Mouse (Mus musculus) cerebellum, adult 11-12 months (tissue): Measurements from ENCODE around the gene Lgi4.

Experiments used
- DNase-seq: peaks from one replicate; pipeline ENCODE4 v3.0.0; 2022

Gene Lgi4

GRCm38 (mm10) chr7:31077885-31078445, 18.8 kb downstream of the Lgi4 start:
- DNase-seq = no peak

DNA sequence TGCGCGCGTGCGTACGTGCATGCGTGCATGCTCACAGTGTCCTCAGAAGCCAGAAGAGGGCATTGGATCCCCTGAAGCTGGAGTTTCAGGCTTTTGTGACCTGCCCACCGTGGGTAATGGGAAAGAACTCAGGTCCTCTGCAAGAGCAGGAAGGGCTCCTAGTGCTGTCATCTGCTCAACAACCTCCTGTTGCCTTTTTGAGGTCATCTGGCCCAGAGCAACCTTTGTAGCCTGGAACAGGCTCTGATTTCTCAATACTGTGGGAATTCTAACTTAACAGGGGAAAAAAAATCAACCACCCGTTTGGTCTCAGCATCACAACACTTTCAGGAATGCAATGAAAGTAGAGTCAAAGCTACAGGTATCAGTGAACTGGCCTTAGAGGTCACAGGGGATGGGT, 20.5 kb downstream of the Lgi4 start:
- no peak for DNase-seq

GRCm38 (mm10) chr7:31080611-31081010, 21.5 kb downstream of the Lgi4 start:
- DNase-seq = no peak

DNA sequence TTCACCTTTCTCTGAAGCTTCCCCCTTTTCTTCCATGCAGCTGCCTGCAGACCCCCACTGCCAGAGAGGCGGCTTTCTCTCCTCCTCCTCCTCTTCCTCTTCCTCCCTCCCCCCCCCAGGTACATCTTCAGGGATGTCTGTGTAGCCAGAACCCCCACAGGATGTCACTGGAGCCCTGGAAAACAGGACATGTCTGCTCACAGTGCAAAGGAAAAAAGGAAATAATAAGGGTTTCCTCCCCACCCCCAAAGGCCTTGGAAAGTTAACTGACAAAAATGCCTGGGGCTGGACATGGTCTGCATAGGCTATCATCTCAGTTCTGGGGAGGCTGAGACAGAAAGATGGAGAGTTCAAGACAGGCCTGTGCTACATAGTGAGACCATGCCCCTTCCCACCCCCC, 22.0 kb downstream of the Lgi4 start:
- peak; percentile 58 for DNase-seq

DNA sequence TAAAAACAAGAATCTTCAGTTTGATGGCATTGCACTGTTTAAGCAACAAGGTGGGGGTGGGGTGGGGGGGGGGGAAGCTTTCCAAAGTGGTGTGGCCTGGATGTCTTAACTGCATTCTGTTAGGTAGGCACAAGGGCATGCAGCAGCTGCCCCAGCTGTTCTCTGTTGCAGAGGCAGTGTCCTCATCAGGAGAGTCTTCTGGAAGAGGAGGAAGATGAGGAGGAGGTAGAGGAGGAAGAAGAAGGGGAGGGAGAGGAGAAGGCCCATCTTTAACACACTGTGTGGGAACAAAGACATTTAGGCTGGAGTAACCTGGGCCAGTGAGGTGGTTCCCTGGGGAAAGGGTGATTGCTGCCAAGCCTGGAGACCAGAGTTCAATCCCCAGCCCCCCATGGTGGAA, 23.0 kb downstream of the Lgi4 start:
- no peak for DNase-seq

DNA sequence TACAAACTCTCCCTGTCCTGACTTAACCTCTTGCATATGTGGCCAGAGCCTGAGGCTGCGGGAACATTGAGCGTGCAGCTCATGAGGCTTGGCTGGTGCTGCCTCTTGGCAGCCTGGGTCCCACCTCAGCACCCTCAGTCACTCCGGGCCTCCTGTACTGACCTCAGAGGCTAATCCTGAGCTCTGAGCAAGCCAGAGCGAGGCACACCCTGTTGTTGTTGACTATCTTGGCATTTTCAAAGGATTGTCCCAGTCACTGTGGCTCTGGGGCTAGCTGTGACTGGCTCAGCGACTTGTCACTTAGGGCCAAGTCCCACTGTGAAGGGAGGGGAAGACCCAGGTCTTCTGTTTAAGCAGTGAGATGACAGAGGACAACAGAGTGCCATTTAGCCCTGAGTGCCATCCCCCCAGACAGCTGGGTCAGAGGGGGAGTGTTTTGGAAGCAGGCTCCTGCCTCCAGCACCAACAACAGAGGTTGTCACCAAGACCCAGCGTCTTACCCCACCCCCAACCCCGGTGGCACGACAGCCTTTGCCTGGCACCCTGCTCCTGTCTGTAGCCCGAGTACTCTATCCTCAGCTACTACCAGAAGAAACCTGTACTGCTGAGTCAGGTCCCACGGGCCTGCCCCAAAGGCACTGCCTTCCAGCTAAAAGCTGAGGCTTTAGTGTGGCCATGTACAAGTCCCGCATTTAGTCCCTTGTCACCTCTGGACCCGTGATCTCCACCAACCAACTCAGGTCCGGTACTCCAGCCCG, 23.9 kb downstream of the Lgi4 start:
- DNase-seq = peak; percentile 76

DNA sequence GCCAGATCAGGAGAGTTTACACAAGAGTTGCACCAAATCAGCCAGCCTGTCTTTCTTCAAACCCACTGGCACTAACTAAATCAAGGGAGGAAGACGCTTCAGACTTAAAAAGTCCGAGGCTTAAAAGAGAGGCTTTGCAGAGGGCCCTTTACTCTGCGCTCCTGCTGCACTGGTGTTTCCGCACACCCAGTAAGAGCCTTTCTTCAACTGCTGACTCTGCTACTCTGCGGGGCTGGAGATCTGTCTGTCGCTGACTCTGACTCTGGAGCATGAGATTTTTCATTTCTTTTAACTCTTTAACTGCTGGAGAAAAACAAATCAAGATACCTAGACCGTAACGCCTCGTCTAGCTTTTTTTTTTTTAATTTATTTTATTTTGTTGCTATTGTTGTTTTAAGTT, 25.0 kb downstream of the Lgi4 start:
- no peak for DNase-seq

GRCm38 (mm10) chr7:31085171-31085570, 26.0 kb downstream of the Lgi4 start:
- DNase-seq = no peak

GRCm38 (mm10) chr7:31086175-31086755, 27.1 kb downstream of the Lgi4 start:
- no peak for DNase-seq

- DNase-seq = no peak
These were observed 28.1 kb downstream of the Lgi4 start for GRCm38 (mm10) chr7:31087262-31087661.

DNA sequence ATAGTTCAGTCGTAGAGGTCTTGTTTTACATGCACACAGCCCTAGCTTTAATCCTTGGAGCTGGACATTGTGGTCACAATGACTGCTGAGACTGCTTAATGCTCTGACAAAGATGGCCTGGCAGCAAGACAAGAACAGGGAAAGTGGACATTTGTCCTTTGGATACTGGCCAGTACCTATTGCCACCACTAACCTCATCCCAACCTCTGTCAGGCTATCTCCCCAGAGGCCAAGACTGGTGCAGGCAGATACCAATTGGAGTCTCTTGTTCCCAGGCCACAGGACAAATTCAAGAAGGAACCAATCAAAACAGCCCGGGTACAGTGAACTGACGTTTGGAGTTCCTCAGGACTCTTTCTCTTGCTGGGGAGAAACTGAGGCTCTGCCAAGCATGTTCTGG, 29.1 kb downstream of the Lgi4 start:
- no peak for DNase-seq

GRCm38 (mm10) chr7:31089721-31090120, 30.6 kb downstream of the Lgi4 start:
- DNase-seq = no peak

DNA sequence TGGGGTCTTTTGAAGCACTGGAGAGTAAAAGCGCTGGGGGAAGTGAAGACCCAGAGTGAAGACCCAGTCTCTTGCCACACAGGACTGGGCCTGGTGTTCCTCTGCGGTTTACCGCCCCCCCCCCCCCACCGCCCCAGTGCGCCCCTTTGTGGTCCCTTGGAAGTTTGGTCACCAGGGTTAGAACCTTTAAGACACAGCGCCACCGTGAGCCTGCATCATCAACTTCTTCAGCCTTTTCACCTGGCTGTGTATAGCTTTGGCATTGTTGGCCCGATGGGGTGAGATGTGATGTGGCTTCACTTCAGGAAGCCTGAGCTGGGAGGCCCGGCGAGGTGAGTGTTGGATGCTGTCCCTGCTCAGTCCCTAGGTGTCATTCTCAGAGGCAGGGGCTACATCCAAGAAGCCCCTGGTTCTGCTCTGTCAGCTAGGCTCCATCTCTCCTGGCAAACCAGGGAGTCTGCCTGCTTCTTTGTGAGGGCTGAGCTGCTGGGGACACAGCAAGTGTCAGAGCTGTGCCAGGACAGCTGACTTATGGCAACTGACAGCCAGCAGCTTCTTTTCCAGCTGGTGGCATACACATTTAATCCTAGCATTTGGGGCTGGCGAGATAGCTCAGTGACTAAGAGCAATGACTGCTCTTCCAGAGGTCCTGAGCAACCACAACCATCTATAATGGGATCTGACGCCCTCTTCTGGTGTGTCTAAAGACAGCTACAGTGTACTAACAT, 35.8 kb downstream of the Lgi4 start:
- DNase-seq = no peak

- no peak for DNase-seq
These were observed 37.9 kb downstream of the Lgi4 start for GRCm38 (mm10) chr7:31096892-31097564.

- DNase-seq = peak; percentile 85
These were observed 38.6 kb downstream of the Lgi4 start for GRCm38 (mm10) chr7:31097583-31098248.

- DNase-seq = no peak
These were observed 39.8 kb downstream of the Lgi4 start for GRCm38 (mm10) chr7:31098697-31099611.

DNA sequence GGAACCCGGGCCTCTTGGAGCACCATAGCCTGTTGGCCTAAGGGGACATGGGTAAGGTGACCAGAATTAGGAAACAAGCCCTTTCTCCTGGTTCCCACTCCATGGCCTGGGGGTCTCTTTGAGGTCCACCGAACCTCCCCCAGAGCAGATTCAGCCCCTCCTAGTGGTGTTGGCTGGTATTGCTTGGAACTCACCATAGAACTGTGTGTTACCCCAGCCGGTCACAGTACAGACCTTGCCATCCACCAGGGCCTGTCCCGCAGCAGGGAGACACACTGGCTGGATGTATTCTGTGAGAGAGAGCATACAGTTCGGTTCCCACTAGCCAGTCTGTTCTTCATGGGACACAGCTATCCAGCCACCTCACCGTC, 40.5 kb downstream of the Lgi4 start:
- DNase-seq = no peak

GRCm38 (mm10) chr7:31100786-31101185, 41.6 kb downstream of the Lgi4 start:
- DNase-seq = no peak

DNA sequence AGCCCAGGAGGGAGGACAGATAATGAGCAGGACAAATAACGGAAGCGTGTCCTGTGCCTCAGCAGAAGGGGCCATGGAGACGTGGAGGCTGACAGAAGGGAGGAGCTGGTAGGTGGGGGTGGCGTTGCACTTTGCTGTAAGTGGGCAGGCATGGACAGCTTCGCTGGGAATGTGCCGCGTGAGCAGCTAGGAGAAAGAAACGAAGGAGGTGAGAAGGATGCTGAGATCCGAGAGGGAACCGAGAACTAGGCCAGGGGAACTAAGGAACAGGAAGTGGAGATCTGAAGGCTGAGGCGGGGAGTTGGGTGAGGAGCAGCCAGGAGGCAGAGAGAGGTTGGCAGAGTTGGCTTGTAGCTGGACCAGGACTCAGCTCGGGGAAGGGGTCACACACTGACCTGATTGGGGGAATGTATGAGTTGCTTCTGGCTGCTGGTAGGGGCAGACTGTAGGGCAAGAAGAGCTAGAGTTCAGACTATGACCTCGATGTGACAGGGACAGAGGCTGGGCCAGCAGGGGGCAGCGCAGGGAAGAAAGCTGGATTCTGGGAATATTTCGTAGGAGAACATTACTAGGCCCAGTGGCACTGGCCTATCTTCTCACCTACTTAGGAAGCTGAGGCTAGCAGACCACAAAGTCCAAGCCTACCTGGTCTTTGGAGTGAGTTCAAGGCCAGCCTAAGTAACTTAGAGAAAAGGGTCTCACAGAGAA, 46.1 kb downstream of the Lgi4 start:
- DNase-seq = no peak

GRCm38 (mm10) chr7:31106166-31106565, 47.0 kb downstream of the Lgi4 start:
- DNase-seq = no peak

DNA sequence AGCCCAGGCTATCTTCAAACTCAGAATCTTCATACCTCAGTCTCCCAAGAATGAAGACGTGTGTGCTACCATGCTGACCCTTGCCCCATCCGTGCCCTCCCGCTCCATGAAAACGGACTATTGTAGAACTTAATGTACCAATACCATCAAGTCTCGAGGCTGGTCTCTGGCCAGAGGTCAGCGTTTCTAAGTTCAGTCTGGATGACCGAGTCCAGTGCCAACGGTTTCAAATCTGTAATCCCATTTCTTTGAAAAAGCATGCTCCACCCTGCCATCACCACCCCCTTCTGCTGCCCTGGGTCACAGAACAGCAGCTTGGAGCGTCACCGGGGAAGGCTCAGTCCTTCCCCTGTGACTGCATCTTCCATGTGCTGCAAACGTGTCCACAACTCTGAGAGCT, 48.6 kb downstream of the Lgi4 start:
- no peak for DNase-seq
